Mouse (Mus musculus) embryonic facial prominence, embryonic 13.5 days (tissue): ENCODE measurements around the gene Akr1c14. TPM values are rescaled to one million over a fixed set of nuclear protein-coding genes. Genes with fewer than 3 reads are reported as not detected.
"Not testable (repeated sequence)": the region's sequence is repeated elsewhere in the genome, so short reads cannot be mapped to it uniquely, and the experiment has no call there.

Experiments
- ATAC-seq: fragments of 200-750 bp; cut with Nextera tagmentation; 2 replicates; pipeline ENCODE4 v1.8.0; 2017; ENCODE audit warnings: low read depth; ENCODE audit not compliant: insufficient number of reproducible peaks, insufficient read depth, low FRiP score, low TSS enrichment
- H3K27ac ChIP-seq: fragments of 300-500 bp; sonication (generic); 2 replicates; pipeline ENCODE4 v1.5.1; 2015; ENCODE audit warnings: moderate library complexity, mild to moderate bottlenecking, inconsistent platforms
- H3K27me3 ChIP-seq: fragments of 300-500 bp; sonication (generic); 2 replicates; pipeline ENCODE4 v1.6.1; 2015; ENCODE audit warnings: mild to moderate bottlenecking, inconsistent platforms
- H3K36me3 ChIP-seq: fragments of 300-500 bp; sonication (generic); 2 replicates; pipeline ENCODE4 v1.6.1; 2015; ENCODE audit warnings: mild to moderate bottlenecking, inconsistent platforms
- H3K4me1 ChIP-seq: fragments of 300-500 bp; sonication (generic); 2 replicates; pipeline ENCODE4 v1.6.1; 2015; ENCODE audit warnings: inconsistent platforms
- H3K4me2 ChIP-seq: fragments of 300-500 bp; sonication (generic); 2 replicates; pipeline ENCODE4 v1.6.1; 2015; ENCODE audit warnings: moderate library complexity, mild to moderate bottlenecking, inconsistent platforms
- H3K4me3 ChIP-seq: fragments of 300-500 bp; sonication (generic); 2 replicates; pipeline ENCODE4 v1.5.1; 2015; ENCODE audit warnings: mild to moderate bottlenecking, inconsistent platforms
- H3K9ac ChIP-seq: fragments of 300-500 bp; sonication (generic); 2 replicates; pipeline ENCODE4 v1.6.1; 2015; ENCODE audit warnings: mild to moderate bottlenecking, inconsistent platforms
- H3K9me3 ChIP-seq: fragments of 300-500 bp; sonication (generic); 2 replicates; pipeline ENCODE4 v1.6.1; 2016; ENCODE audit warnings: inconsistent platforms
- WGBS: fragments of 180-500 bp; shearing (Covaris S2); methylation state at CpG from one replicate; pipeline ENCODE4 v1.1.7; 2015; ENCODE audit warnings: mixed read lengths; 5-methylcytosine and 5-hydroxymethylcytosine counted together
- polyA plus RNA-seq: library from polyadenylated mRNA; unstranded; fragments of >200 nt; fragmentation: Nextera tagmentation; extraction: Ambion mirVana; gene quantifications from 2 replicates; pipeline ENCODE4 v1.2.1, GENCODE M21; 2015

Akr1c14 gene
- polyA plus RNA-seq, 1 experiment from 2014 or later: 1.3 TPM

- not testable (repeated sequence) for H3K9me3 ChIP-seq, H3K27ac ChIP-seq, H3K4me2 ChIP-seq, H3K4me3 ChIP-seq, ATAC-seq, H3K36me3 ChIP-seq, H3K9ac ChIP-seq, H3K27me3 ChIP-seq, H3K4me1 ChIP-seq
- WGBS: 73% methylated on average over 2 of the region's 2 CpGs
Measured at GRCm38 (mm10) chr13:4058239-4058638, 9.4 kb downstream of the Akr1c14 start.

- no peak for ATAC-seq
- Histone ChIP-seq H3K27ac (no peak overlapping the region), H3K27me3 (no peaks in the 10 kb centered on the region), H3K9ac (no peak overlapping the region), H3K4me3 (no peak overlapping the region), H3K9me3 (no peaks in the 10 kb centered on the region), H3K36me3 (no peaks in the 10 kb centered on the region), H3K4me1 (no peaks in the 10 kb centered on the region), H3K4me2 (no peak overlapping the region)
- 56% methylated on average over 5 of the region's 5 CpGs for WGBS
Measured at GRCm38 (mm10) chr13:4059363-4059762, 10.6 kb downstream of the Akr1c14 start.

- no peak for ATAC-seq
Measured at GRCm38 (mm10) chr13:4060214-4060730, 11.5 kb downstream of the Akr1c14 start.

GRCm38 (mm10) chr13:4076517-4077435 lies 28.0 kb downstream of the Akr1c14 start:
- H3K4me2 ChIP-seq: no peak overlapping the region
- no peak overlapping the region for H3K9ac ChIP-seq
- no peak overlapping the region for H3K27ac ChIP-seq
- H3K4me3 ChIP-seq: no peak overlapping the region
- no peaks in the 10 kb centered on the region for H3K36me3 ChIP-seq
- peaks cover 7% of the 10 kb centered on the region; the same call in 1 of the 2 replicates for H3K4me1 ChIP-seq
- H3K27me3 ChIP-seq: no peaks in the 10 kb centered on the region
- no peaks in the 10 kb centered on the region for H3K9me3 ChIP-seq
- no peak for ATAC-seq
- WGBS: 57% methylated on average over 9 of the region's 9 CpGs

More at GRCm38 (mm10) chr13:4060214-4060730, 11.5 kb downstream of the Akr1c14 start:
- Histone ChIP-seq H3K9me3 (no peaks in the 10 kb centered on the region), H3K9ac (no peak overlapping the region), H3K27me3 (no peaks in the 10 kb centered on the region), H3K36me3 (no peaks in the 10 kb centered on the region), H3K27ac (no peak overlapping the region), H3K4me3 (no peak overlapping the region), H3K4me1 (no peaks in the 10 kb centered on the region), H3K4me2 (no peak overlapping the region)
- 72% methylated on average over 3 of the region's 3 CpGs for WGBS

GRCm38 (mm10) chr13:4079876-4080275 lies 31.1 kb downstream of the Akr1c14 start:
- Histone ChIP-seq H3K9me3 (no peaks in the 10 kb centered on the region), H3K9ac (no peak overlapping the region), H3K4me1 (peaks cover 7% of the 10 kb centered on the region; the same call in 1 of the 2 replicates), H3K27ac (no peak overlapping the region), H3K4me2 (no peak overlapping the region), H3K27me3 (no peaks in the 10 kb centered on the region), H3K36me3 (no peaks in the 10 kb centered on the region), H3K4me3 (no peak overlapping the region)
- no peak for ATAC-seq

- Histone ChIP-seq H3K36me3 (no peaks in the 10 kb centered on the region), H3K4me3 (no peak overlapping the region), H3K4me1 (no peaks in the 10 kb centered on the region), H3K27ac (no peak overlapping the region), H3K9me3 (no peaks in the 10 kb centered on the region), H3K9ac (no peak overlapping the region), H3K4me2 (no peak overlapping the region), H3K27me3 (no peaks in the 10 kb centered on the region)
- ATAC-seq: no peak
Measured at GRCm38 (mm10) chr13:4101691-4102090, 52.9 kb downstream of the Akr1c14 start.

GRCm38 (mm10) chr13:4102721-4103120 lies 53.9 kb downstream of the Akr1c14 start:
- H3K27ac ChIP-seq: no peak overlapping the region
- H3K36me3 ChIP-seq: no peaks in the 10 kb centered on the region
- no peaks in the 10 kb centered on the region for H3K9me3 ChIP-seq
- H3K9ac ChIP-seq: no peak overlapping the region
- no peak overlapping the region for H3K4me3 ChIP-seq
- no peaks in the 10 kb centered on the region for H3K27me3 ChIP-seq
- no peaks in the 10 kb centered on the region for H3K4me1 ChIP-seq
- no peak for ATAC-seq
- no peak overlapping the region for H3K4me2 ChIP-seq

GRCm38 (mm10) chr13:4110281-4111188 lies 61.7 kb downstream of the Akr1c14 start:
- no peak for ATAC-seq
- H3K36me3 ChIP-seq: no peaks in the 10 kb centered on the region
- no peak overlapping the region for H3K27ac ChIP-seq
- no peak overlapping the region for H3K4me3 ChIP-seq
- H3K9me3 ChIP-seq: no peaks in the 10 kb centered on the region
- 36% methylated on average over 6 of the region's 6 CpGs for WGBS
- no peaks in the 10 kb centered on the region for H3K27me3 ChIP-seq
- H3K4me1 ChIP-seq: no peaks in the 10 kb centered on the region
- no peak overlapping the region for H3K4me2 ChIP-seq
- H3K9ac ChIP-seq: no peak overlapping the region

- Histone ChIP-seq H3K4me2 (no peak overlapping the region), H3K4me3 (no peak overlapping the region), H3K9me3 (no peaks in the 10 kb centered on the region), H3K4me1 (no peaks in the 10 kb centered on the region), H3K9ac (no peak overlapping the region), H3K27me3 (no peaks in the 10 kb centered on the region), H3K27ac (no peak overlapping the region), H3K36me3 (no peaks in the 10 kb centered on the region)
- WGBS: 63% methylated on average over 2 of the region's 2 CpGs
- ATAC-seq: no peak
Measured at GRCm38 (mm10) chr13:4119181-4119904, 70.5 kb downstream of the Akr1c14 start.

GRCm38 (mm10) chr13:4123146-4123545 lies 74.3 kb downstream of the Akr1c14 start:
- Histone ChIP-seq H3K27ac (no peak overlapping the region), H3K27me3 (no peaks in the 10 kb centered on the region), H3K4me1 (no peaks in the 10 kb centered on the region), H3K9me3 (no peaks in the 10 kb centered on the region), H3K36me3 (no peaks in the 10 kb centered on the region), H3K9ac (no peak overlapping the region), H3K4me2 (no peak overlapping the region), H3K4me3 (no peak overlapping the region)
- ATAC-seq: no peak
- WGBS: 84% methylated on average over 7 of the region's 7 CpGs

- not testable (repeated sequence) for H3K9ac ChIP-seq, H3K36me3 ChIP-seq, H3K27me3 ChIP-seq, H3K27ac ChIP-seq, H3K4me1 ChIP-seq, ATAC-seq, H3K9me3 ChIP-seq, H3K4me2 ChIP-seq, H3K4me3 ChIP-seq
- WGBS: 92% methylated on average over 6 of the region's 6 CpGs
Measured at GRCm38 (mm10) chr13:4124471-4124870, 75.7 kb downstream of the Akr1c14 start.
